Mouse (Mus musculus): ENCODE data around the gene Lzts3.

Gene Lzts3

GRCm38 (mm10) chr2:130635847-130636246 is 6.8 kb downstream of the Lzts3 start:
- DNase-seq (ENCODE audit: low read depth, low spot score) = no peak

GRCm38 (mm10) chr2:130634739-130635411 is 7.7 kb downstream of the Lzts3 start:
- DNase-seq (ENCODE audit: low read depth, low spot score) = no peak

GRCm38 (mm10) chr2:130634006-130634738 is 8.4 kb downstream of the Lzts3 start:
- DNase-seq (ENCODE audit: low read depth, low spot score) = no peak

GRCm38 (mm10) chr2:130632887-130633675 is 9.5 kb downstream of the Lzts3 start:
- peak; percentile 68 for DNase-seq (ENCODE audit: low read depth, low spot score)

- DNase-seq (ENCODE audit: low read depth, low spot score) = no peak
These were observed 10.2 kb downstream of the Lzts3 start for GRCm38 (mm10) chr2:130632416-130632815.

GRCm38 (mm10) chr2:130629839-130630203 is 12.8 kb downstream of the Lzts3 start, which contains the start of the genes Fastkd5 and Ubox5:
Fastkd5 (minus strand) TSS chr2:130630027.
Ubox5 (minus strand) TSS chr2:130630038.
- peak; percentile 86 for DNase-seq (ENCODE audit: low read depth, low spot score)

- DNase-seq (ENCODE audit: low read depth, low spot score) = no peak
These were observed 13.3 kb downstream of the Lzts3 start for GRCm38 (mm10) chr2:130629080-130629838.

- peak; percentile 79 for DNase-seq (ENCODE audit: low read depth, low spot score)
These were observed 14.2 kb downstream of the Lzts3 start for GRCm38 (mm10) chr2:130628424-130628823.

GRCm38 (mm10) chr2:130618972-130619371 is 23.6 kb downstream of the Lzts3 start:
- no peak for DNase-seq (ENCODE audit: low read depth, low spot score)

GRCm38 (mm10) chr2:130613091-130613490 is 29.5 kb downstream of the Lzts3 start:
- DNase-seq (ENCODE audit: low read depth, low spot score) = peak; percentile 64

GRCm38 (mm10) chr2:130602195-130602594 is 40.4 kb downstream of the Lzts3 start:
- DNase-seq (ENCODE audit: low read depth, low spot score) = no peak

- DNase-seq (ENCODE audit: low read depth, low spot score) = no peak
These were observed 44.2 kb downstream of the Lzts3 start for GRCm38 (mm10) chr2:130598399-130598798.

GRCm38 (mm10) chr2:130597601-130598010 is 45.0 kb downstream of the Lzts3 start:
- peak; percentile 51 for DNase-seq (ENCODE audit: low read depth, low spot score)

GRCm38 (mm10) chr2:130595596-130595995 is 47.0 kb downstream of the Lzts3 start:
- no peak for DNase-seq (ENCODE audit: low read depth, low spot score)

- no peak for DNase-seq (ENCODE audit: low read depth, low spot score)
These were observed 51.6 kb downstream of the Lzts3 start for GRCm38 (mm10) chr2:130591016-130591415.

- DNase-seq (ENCODE audit: low read depth, low spot score) = no peak
These were observed 52.8 kb downstream of the Lzts3 start for GRCm38 (mm10) chr2:130589761-130590160.

- peak; percentile 28 for DNase-seq (ENCODE audit: low read depth, low spot score)
These were observed 53.4 kb downstream of the Lzts3 start for GRCm38 (mm10) chr2:130589157-130589556.

- DNase-seq (ENCODE audit: low read depth, low spot score) = no peak
These were observed 54.2 kb downstream of the Lzts3 start for GRCm38 (mm10) chr2:130588373-130588772.

- DNase-seq (ENCODE audit: low read depth, low spot score) = no peak
These were observed 56.6 kb downstream of the Lzts3 start for GRCm38 (mm10) chr2:130586016-130586415.

GRCm38 (mm10) chr2:130583902-130584560 is 58.6 kb downstream of the Lzts3 start:
- DNase-seq (ENCODE audit: low read depth, low spot score) = no peak
